Mouse (Mus musculus) G1E (cell line): Measurements from ENCODE around the gene Slc29a2. TPM values are rescaled to one million over a fixed set of nuclear protein-coding genes. Genes with fewer than 3 reads are reported as not detected.

Experiments
- ATAC-seq: 2 replicates; pipeline ENCODE4 v1.8.0; 2016; ENCODE audit warnings: mild to moderate bottlenecking; ENCODE audit not compliant: insufficient number of reproducible peaks, poor library complexity, low FRiP score, severe bottlenecking; ENCODE audit errors: extremely low read depth
- DNase-seq: peaks from one replicate; pipeline ENCODE4 v3.0.0; 2012; ENCODE audit warnings: low spot score
- H3K27me3 ChIP-seq: 2 replicates; pipeline ENCODE4 v1.6.1; 2012; ENCODE audit warnings: mild to moderate bottlenecking, low read length, inconsistent platforms; ENCODE audit not compliant: insufficient read depth
- H3K36me3 ChIP-seq: replicated peaks from 2 replicates; pipeline ENCODE3; 2012; ENCODE audit warnings: mild to moderate bottlenecking, inconsistent platforms
- H3K4me1 ChIP-seq: 2 replicates; pipeline ENCODE4 v1.6.1; 2012; ENCODE audit warnings: low read depth, low read length, inconsistent platforms, mixed read lengths; ENCODE audit not compliant: insufficient read depth
- H3K4me3 ChIP-seq: 2 replicates; pipeline ENCODE4 v1.5.1; 2012; ENCODE audit warnings: low read depth, mild to moderate bottlenecking, inconsistent platforms, low read length, moderate library complexity, mixed read lengths
- H3K9me3 ChIP-seq: replicated peaks from 2 replicates; pipeline ENCODE4 v1.6.1; 2012; ENCODE audit warnings: inconsistent platforms
- CTCF ChIP-seq: IDR thresholded peaks from 2 replicates; pipeline ENCODE4 v1.5.1; 2012; ENCODE audit warnings: low read depth, low read length, inconsistent platforms, mixed read lengths
- GATA1 ChIP-seq: IDR thresholded peaks from 2 replicates; pipeline ENCODE4 v1.6.1; 2012; ENCODE audit warnings: borderline replicate concordance, low read length, inconsistent platforms, mixed read lengths
- GATA2 ChIP-seq: IDR thresholded peaks from 2 replicates; pipeline ENCODE4 v1.6.1; 2012; ENCODE audit warnings: low read depth, low read length, inconsistent platforms, borderline replicate concordance
- POLR2AphosphoS5 ChIP-seq: IDR thresholded peaks from 2 replicates; pipeline ENCODE4 v1.6.1; 2012; ENCODE audit warnings: low read depth, low read length, inconsistent platforms; ENCODE audit not compliant: insufficient replicate concordance
- TAL1 ChIP-seq: conservative IDR thresholded peaks from 2 replicates; pipeline ENCODE4 v1.6.1; 2012; ENCODE audit warnings: low read depth, low read length, inconsistent platforms, mixed read lengths
- polyA plus RNA-seq: library from polyadenylated mRNA; stranded (reverse); fragments of >175 nt; gene quantifications from 2 replicates; pipeline ENCODE4 v1.2.3, GENCODE M21; 2012
- total RNA-seq, 2 experiments: library from RNA; stranded (forward) in 1 of 2; stranded (reverse) in 1 of 2; fragments of 200-1000 nt in 1 of 2; fragments of >200 nt in 1 of 2; fragmentation: Nextera tagmentation in 1 of 2; gene quantifications; 2 replicates each; pipeline ENCODE4 v1.2.3; 2014 to 2017

Slc29a2 gene
- total and polyA plus RNA-seq, 3 experiments, result 1.7 to 5.9 (median 5.8) TPM

- Histone ChIP-seq H3K9me3 (no peaks in the 10 kb centered on the region), H3K4me1 (peaks cover 6% of the 10 kb centered on the region; the same call in 1 of the 2 replicates), H3K27me3 (peaks cover 14% of the 10 kb centered on the region), H3K4me3 (no peak overlapping the region), H3K36me3 (no peaks in the 10 kb centered on the region)
- DNase-seq (no peak), ATAC-seq (no peak)
- no peak for TF ChIP-seq CTCF
- no peak for TF ChIP-seq TAL1
- TF ChIP-seq POLR2AphosphoS5, result no peak
- no peak for TF ChIP-seq GATA2
- TF ChIP-seq GATA1, result no peak
These were observed 10.5 kb upstream of the Slc29a2 start for GRCm38 (mm10) chr19:5013138-5013537.

- TF ChIP-seq GATA1 (no peak), POLR2AphosphoS5 (no peak), GATA2 (no peak), CTCF (peak; percentile 70), TAL1 (no peak)
- peak; percentile 27 for DNase-seq
- Histone ChIP-seq H3K9me3 (no peaks in the 10 kb centered on the region), H3K36me3 (no peaks in the 10 kb centered on the region), H3K4me3 (no peak overlapping the region), H3K27me3 (peaks cover 18% of the 10 kb centered on the region), H3K4me1 (peaks cover 14% of the 10 kb centered on the region)
- ATAC-seq, result no peak
These were observed 8.7 kb upstream of the Slc29a2 start for GRCm38 (mm10) chr19:5014961-5015398.

- no peaks in the 10 kb centered on the region for H3K9me3 ChIP-seq
- ATAC-seq, result no peak
- DNase-seq, result no peak
These were observed 7.4 kb upstream of the Slc29a2 start for GRCm38 (mm10) chr19:5016221-5016742.

GRCm38 (mm10) chr19:5016782-5017181 is 6.9 kb upstream of the Slc29a2 start:
- TF ChIP-seq POLR2AphosphoS5, result no peak
- TF ChIP-seq CTCF, result peak; percentile 63
- ATAC-seq, result no peak
- DNase-seq, result peak; percentile 38
- Histone ChIP-seq H3K36me3 (no peaks in the 10 kb centered on the region), H3K9me3 (no peaks in the 10 kb centered on the region), H3K4me3 (no peak overlapping the region), H3K4me1 (peaks cover 16% of the 10 kb centered on the region), H3K27me3 (peaks cover 18% of the 10 kb centered on the region)

More at GRCm38 (mm10) chr19:5016221-5016742, 7.4 kb upstream of the Slc29a2 start:
- Histone ChIP-seq H3K36me3 (no peaks in the 10 kb centered on the region), H3K27me3 (peaks cover 18% of the 10 kb centered on the region), H3K4me1 (peaks cover 16% of the 10 kb centered on the region), H3K4me3 (no peak overlapping the region)
- TF ChIP-seq GATA2, result no peak
- TF ChIP-seq CTCF, result no peak
- no peak for TF ChIP-seq GATA1
- no peak for TF ChIP-seq POLR2AphosphoS5
- no peak for TF ChIP-seq TAL1

GRCm38 (mm10) chr19:5017611-5018010 is 6.0 kb upstream of the Slc29a2 start:
- Histone ChIP-seq H3K9me3 (no peaks in the 10 kb centered on the region), H3K27me3 (peaks cover 16% of the 10 kb centered on the region), H3K4me3 (no peak overlapping the region), H3K4me1 (peaks cover 18% of the 10 kb centered on the region), H3K36me3 (no peaks in the 10 kb centered on the region)
- TF ChIP-seq TAL1 (no peak), POLR2AphosphoS5 (no peak), GATA1 (no peak), CTCF (no peak), GATA2 (no peak)
- ATAC-seq, result no peak
- no peak for DNase-seq

GRCm38 (mm10) chr19:5018191-5018590 is 5.5 kb upstream of the Slc29a2 start:
- ATAC-seq (no peak), DNase-seq (no peak)
- no peaks in the 10 kb centered on the region for H3K9me3 ChIP-seq
- H3K36me3 ChIP-seq, result no peaks in the 10 kb centered on the region
- no peak overlapping the region for H3K4me3 ChIP-seq
- H3K27me3 ChIP-seq, result peaks cover 15% of the 10 kb centered on the region
- no peak for TF ChIP-seq POLR2AphosphoS5
- no peak for TF ChIP-seq CTCF
- TF ChIP-seq GATA2, result no peak
- no peak for TF ChIP-seq TAL1
- no peak for TF ChIP-seq GATA1
- peaks cover 21% of the 10 kb centered on the region for H3K4me1 ChIP-seq

GRCm38 (mm10) chr19:5021416-5021815 is 2.2 kb upstream of the Slc29a2 start:
- Histone ChIP-seq H3K27me3 (peaks cover 6% of the 10 kb centered on the region), H3K36me3 (peaks cover 11% of the 10 kb centered on the region), H3K4me3 (no peak overlapping the region), H3K9me3 (no peaks in the 10 kb centered on the region), H3K4me1 (peaks cover 33% of the 10 kb centered on the region)
- no peak for DNase-seq
- TF ChIP-seq TAL1, result no peak
- TF ChIP-seq CTCF, result no peak
- no peak for TF ChIP-seq POLR2AphosphoS5
- ATAC-seq, result no peak
